Mouse (Mus musculus): ENCODE measurements around the gene Fars2.
A peak's percentile ranks its signal among the peaks of the same experiment; 100 is the strongest.

GRCm38 (mm10) chr13:36096684-36097383 is 20.4 kb upstream of the Fars2 start:
- TF ChIP-seq CTCF (IDR thresholded peaks at IDR 0.05; ENCODE audit: low read depth) = no peak
- peak; percentile 78 for TF ChIP-seq EP300 (IDR thresholded peaks at IDR 0.05; ENCODE audit: low read depth)

Data from liver, postnatal 0 days (tissue).